Mouse (Mus musculus): Measurements from ENCODE around the gene Gm4307. TPM values are rescaled to one million over a fixed set of nuclear protein-coding genes. Genes with fewer than 3 reads are reported as not detected.

Gene Gm4307
- polyA plus RNA-seq (2015; fragmentation: Nextera tagmentation; extraction: Ambion mirVana), result not detected in 2 replicates

GRCm38 (mm10) chr10:100361038-100361437 lies at the start of gene Gm4307:
Gm4307 (plus strand) TSS chr10:100361338.

GRCm38 (mm10) chr10:100335376-100335775 lies 25.8 kb upstream of the Gm4307 start, which contains the start of gene Gm4301:
Gm4301 (plus strand) TSS chr10:100335676.

GRCm38 (mm10) chr10:100340536-100340935 lies 20.6 kb upstream of the Gm4307 start, which contains the start of gene Gm4302:
Gm4302 (plus strand) TSS chr10:100340836.

GRCm38 (mm10) chr10:100345672-100346071 lies 15.5 kb upstream of the Gm4307 start, which contains the start of gene Gm4303:
Gm4303 (plus strand) TSS chr10:100345972.

GRCm38 (mm10) chr10:100350793-100351192 lies 10.3 kb upstream of the Gm4307 start, which contains the start of gene Gm4305:
Gm4305 (plus strand) TSS chr10:100351093.

GRCm38 (mm10) chr10:100382460-100382859 lies 21.3 kb downstream of the Gm4307 start, which contains the start of gene Gm4312:
Gm4312 (minus strand) TSS chr10:100382560.

Other genes with a start within 250 kb of the Gm4307 start
- not detected in 2 replicates for gene Gm4301, start 25.7 kb upstream of the Gm4307 start, polyA plus RNA-seq (2015; fragmentation: Nextera tagmentation; extraction: Ambion mirVana)
- gene Gm4302, start 20.5 kb upstream of the Gm4307 start, polyA plus RNA-seq (2015; fragmentation: Nextera tagmentation; extraction: Ambion mirVana), result not detected in 2 replicates
- gene Gm4303, start 15.4 kb upstream of the Gm4307 start, polyA plus RNA-seq (2015; fragmentation: Nextera tagmentation; extraction: Ambion mirVana), result not detected in 2 replicates
- not detected in 2 replicates for gene Gm4305, start 10.2 kb upstream of the Gm4307 start, polyA plus RNA-seq (2015; fragmentation: Nextera tagmentation; extraction: Ambion mirVana)
- not detected in 2 replicates for gene Gm4312, start 21.2 kb downstream of the Gm4307 start, polyA plus RNA-seq (2015; fragmentation: Nextera tagmentation; extraction: Ambion mirVana)
- 6.1 and 6.2 TPM in 2 replicates for gene Tmtc3, start 126.0 kb downstream of the Gm4307 start, polyA plus RNA-seq (2015; fragmentation: Nextera tagmentation; extraction: Ambion mirVana)
- gene Cep290, start 126.2 kb downstream of the Gm4307 start, polyA plus RNA-seq (2015; fragmentation: Nextera tagmentation; extraction: Ambion mirVana), result 5.1 and 5.5 TPM in 2 replicates
- 11.7 and 14.5 TPM in 2 replicates for gene 4930430F08Rik, start 229.1 kb downstream of the Gm4307 start, polyA plus RNA-seq (2015; fragmentation: Nextera tagmentation; extraction: Ambion mirVana)
- gene 1700017N19Rik, start 229.1 kb downstream of the Gm4307 start, polyA plus RNA-seq (2015; fragmentation: Nextera tagmentation; extraction: Ambion mirVana), result not detected in 2 replicates

Measured in spleen, postnatal 0 days (tissue).